Mouse (Mus musculus): ENCODE measurements around the gene Samm50.
A peak's percentile ranks its signal among the peaks of the same experiment; 100 is the strongest.

Samm50 gene

DNA sequence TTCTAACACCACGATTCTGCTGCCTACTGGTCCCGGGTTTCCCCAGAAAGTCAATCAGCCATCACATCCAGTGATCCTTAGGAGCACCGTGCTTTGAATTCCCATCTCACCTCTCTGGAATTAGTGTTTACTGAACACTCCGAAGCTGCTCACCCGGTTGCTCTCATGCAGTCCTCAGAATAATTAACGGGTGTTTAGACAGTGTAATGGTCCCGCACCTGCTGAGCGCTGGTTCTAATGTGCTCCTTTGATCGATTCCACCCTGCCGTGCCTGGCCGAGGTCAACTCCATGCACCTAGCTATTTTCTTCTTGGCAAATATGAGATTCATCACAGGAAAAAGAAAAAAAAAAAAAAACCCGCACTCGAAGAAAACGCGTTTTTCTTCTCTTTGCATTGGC lies 46.5 kb downstream of the Samm50 start:
- DNase-seq (ENCODE audit: low read depth) = no peak

DNA sequence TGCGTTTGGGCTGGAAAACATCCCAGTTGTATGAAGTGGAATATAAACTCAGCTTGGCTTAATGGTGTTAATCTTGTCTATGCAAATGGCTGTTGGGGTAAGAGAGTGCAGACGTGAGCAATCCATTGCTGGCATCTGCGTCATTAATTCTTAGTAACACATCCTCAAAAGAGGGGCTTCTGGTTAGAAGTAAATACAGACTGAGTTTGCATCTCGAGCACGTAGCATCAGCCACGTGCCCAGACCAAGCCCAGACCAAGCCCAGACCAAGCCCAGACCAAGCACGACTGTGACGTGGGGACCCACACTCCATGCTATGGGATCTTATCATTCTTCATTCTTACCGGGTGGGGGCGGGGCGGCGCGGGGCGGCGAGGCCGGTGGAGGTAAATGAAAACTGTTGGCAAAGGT lies 47.0 kb downstream of the Samm50 start:
- DNase-seq (ENCODE audit: low read depth) = no peak

DNA sequence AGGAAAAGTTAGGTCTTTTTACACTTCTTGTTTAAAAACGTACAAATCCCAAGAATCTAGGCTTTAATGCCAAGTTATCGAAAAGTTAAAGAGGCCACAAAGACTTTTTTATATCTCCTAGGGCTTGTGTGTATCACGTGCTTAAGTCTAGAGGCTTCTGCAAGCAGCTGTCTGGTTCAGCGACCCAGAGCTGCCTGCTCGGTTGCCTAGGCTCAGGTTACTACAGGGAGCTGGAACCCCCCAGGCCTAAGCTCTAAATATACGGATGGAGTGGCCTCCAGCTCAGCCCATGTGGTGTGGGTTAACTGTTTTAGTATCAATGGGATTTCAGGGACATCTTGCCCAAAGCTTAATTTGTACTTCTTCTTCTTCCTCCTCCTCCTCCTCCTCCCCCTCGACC lies 49.5 kb downstream of the Samm50 start:
- DNase-seq (ENCODE audit: low read depth) = no peak

- DNase-seq (ENCODE audit: low read depth) = no peak
These were observed 53.1 kb downstream of the Samm50 start for GRCm38 (mm10) chr15:84245104-84245503.

DNA sequence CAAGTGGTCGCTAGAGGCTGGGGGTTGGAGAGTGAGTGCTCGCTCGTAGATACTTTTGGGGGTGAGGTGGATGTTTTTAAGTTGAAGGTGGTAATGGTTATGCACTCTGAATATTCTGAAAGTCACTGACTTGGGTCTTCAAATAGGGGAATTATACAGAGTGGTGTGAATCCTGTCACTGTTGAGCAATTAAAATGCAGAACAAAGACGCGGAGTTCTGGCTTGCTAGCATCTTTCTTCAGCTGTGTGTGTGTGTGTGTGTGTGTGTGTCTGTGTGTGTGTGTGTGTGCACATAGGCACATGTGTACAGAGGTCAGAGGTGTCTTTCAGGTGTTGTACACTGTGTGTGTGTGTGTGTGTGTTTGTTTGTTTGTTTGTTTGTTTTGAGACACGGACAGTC lies 54.2 kb downstream of the Samm50 start:
- DNase-seq (ENCODE audit: low read depth) = no peak

DNA sequence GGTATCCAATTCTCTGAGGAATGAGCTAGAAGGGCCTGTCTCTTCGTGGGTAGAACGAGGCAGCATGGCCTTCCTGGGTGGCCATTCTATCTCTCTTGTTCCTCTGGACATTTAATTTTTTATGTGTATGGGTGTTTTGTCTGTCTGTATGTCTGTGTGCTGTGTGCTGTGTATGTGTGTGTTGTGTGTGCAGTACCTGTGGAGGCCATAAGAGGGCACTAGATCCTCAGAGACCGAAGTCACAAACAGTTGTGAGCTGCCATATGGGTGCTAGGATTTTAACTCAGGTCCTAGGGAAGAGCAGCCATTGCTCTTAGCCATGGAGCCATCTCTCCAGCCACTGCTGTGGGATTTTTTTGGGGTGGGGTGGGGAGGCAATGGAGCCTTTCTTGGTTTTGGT lies 55.3 kb downstream of the Samm50 start:
- no peak for DNase-seq (ENCODE audit: low read depth)

- no peak for DNase-seq (ENCODE audit: low read depth)
These were observed 59.2 kb downstream of the Samm50 start for GRCm38 (mm10) chr15:84251227-84251626.

GRCm38 (mm10) chr15:84252645-84253044 lies 60.6 kb downstream of the Samm50 start:
- DNase-seq (ENCODE audit: low read depth) = no peak

DNA sequence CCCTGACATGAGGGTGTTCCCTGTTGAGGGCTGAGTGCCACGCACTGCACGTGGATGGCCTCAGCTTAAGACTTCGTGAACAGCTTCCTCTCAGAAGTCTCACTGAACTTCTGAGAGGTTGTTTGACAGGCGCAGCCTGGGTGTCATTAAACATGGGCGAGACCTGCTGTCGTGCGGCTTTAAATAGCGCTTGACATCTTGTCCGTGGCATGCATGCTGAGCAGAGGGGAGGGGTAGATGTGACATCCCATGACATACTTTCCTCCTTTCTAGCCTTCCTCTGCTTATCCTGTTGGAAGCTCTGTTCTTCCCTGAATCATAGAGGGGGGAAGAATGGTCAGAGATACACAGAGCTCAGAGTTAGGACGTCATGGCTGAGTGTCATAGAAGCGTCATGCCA lies 61.7 kb downstream of the Samm50 start:
- DNase-seq (ENCODE audit: low read depth) = no peak

DNA sequence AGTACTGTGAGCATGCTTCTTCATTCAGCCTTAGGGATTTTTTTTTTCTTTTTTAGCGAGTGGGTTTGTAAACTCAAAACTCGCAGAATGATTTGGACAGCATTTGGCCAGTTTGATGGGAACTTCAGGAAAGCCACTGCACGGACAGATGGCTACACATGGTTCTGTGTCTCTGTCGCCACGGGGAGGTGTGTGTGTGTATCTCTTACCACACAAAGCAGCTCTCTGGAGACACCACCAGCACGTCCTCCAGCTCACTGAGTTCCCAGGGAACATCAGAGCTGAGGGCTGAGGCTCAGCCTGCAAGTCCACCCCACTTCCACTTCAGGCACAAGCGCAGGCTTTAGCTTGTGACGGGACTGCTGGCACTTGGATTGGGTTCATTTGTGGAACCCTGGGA lies 62.3 kb downstream of the Samm50 start:
- DNase-seq (ENCODE audit: low read depth) = no peak

DNA sequence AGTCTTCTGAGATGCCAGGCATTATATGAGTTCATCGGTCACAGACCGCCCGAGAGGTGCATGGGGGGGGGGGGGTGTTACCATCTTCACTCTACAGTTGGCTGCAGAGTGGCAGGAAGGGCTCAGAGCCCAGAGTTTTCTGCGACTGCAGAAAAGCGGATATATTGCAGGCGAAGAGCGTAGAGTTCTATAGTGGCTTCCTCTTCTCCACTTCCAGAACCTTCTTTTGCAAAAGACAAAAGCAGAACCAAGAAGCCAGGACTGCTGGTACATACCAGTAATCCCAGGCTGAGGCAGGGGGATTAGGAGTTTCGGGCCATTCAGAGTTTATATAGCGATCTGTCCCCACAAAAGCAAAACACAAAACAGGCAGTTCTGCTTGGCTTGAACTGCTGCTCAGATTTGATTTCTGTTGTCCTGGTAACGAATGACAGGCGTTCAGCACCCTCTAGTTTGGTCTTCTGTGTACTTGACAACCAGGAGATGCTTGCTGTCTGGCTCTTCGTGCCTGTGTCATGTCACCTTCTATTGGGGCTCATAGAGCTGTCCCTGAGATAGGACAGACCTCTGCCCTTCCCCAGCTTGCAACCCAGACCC lies 64.3 kb downstream of the Samm50 start:
- no peak for DNase-seq (ENCODE audit: low read depth)

GRCm38 (mm10) chr15:84256864-84257263 lies 64.8 kb downstream of the Samm50 start:
- no peak for DNase-seq (ENCODE audit: low read depth)

DNA sequence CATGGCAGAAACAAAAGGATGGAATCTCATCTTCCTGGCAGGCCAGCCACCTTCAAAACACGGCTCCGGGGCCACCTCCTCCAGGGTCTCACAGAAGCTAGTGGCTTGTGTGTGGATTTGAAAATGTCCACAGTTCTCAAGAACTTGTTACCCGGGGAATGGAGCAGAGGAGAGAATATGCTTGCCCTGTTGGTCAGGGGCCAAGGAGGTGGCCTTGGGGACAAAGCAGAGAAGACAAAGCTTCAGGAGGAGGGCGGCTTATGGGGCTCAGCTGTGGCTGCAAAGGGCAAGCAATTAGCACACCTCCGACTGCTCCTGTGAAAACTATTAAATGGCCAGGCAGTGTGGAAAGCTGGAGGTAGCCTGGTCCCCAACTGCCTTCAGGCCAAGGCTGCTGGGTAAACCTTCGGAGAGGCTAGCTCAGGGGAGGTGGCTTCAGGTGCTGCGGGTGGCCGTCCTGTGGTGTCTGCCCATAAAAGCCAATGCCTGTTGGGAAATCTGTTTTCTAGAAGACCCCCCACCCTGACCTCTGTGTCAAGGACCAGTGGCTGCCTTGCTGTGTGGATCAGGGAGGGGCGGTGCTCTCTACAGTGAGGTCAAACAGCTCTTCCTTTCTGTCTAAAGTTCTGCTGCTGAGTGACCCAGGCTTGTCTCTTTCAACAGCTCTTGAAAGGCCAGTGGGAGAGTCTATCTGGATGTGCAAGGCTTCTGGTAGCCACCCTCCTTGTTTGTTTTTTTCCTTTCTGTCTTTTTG lies 66.7 kb downstream of the Samm50 start:
- peak; percentile 54 for DNase-seq (ENCODE audit: low read depth)

DNA sequence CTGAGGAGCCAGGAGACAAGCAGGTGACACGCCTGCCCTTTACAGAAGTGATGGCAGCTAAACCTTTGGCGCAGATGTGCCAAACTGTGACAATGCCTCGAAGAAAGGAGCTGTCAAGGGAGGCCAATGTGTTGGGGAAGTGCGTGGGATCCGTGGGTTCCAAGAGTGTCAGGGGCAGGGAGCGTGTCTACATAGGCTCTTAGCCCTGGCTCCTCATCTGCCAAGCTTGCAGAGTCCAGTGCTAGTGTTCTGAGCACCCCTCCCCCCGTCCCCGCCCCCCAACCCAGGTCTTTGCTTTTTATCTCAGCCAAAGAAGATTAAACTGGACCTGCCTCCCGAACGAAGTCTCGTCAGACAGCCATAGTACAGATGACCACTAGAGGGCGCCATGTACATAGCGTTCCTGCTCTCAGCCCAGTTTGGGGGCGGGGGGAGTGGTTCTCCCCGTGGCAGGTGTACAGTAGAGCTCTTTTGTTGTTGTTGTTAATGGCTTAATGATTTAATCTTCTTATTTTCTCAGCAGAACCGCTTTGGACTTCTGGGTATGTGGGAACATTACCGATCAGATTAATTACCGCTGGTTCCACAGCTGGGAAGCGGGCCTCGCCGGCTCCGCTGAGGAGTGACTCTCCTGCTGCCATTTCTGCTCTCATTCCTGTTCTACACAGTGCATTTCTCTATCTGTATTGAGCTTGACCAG lies 68.2 kb downstream of the Samm50 start:
- DNase-seq (ENCODE audit: low read depth) = peak; percentile 49

- no peak for DNase-seq (ENCODE audit: low read depth)
These were observed 70.6 kb downstream of the Samm50 start for GRCm38 (mm10) chr15:84262630-84263029.

- DNase-seq (ENCODE audit: low read depth) = no peak
These were observed 71.5 kb downstream of the Samm50 start for GRCm38 (mm10) chr15:84263573-84263972.

DNA sequence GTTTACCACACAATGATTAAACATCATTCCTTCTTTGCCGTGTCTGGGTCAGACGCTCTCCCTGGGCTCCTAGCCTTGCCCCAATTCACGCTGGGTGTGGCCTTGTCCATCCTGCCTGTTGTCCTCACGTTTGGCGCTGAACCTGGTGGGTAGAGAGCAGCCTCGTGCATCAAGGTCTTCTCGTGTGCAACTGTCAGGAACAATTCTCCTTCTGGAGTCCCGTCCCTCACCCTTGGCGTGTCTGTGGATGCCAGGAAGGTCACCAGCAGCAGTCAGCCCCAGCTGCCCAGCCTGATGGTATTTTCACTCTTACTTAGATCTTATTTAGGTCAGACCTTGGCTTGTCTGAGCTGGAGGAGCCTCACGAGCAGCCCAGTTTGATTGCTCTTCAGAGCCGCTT lies 73.1 kb downstream of the Samm50 start:
- DNase-seq (ENCODE audit: low read depth) = no peak

GRCm38 (mm10) chr15:84266290-84266689 lies 74.2 kb downstream of the Samm50 start:
- no peak for DNase-seq (ENCODE audit: low read depth)
